Mouse (Mus musculus) megakaryocyte, adult 5-6 weeks (primary cell): Measurements from ENCODE around the gene Dmwd. TPM values are rescaled to one million over a fixed set of nuclear protein-coding genes. Genes with fewer than 3 reads are reported as not detected.
A peak's percentile ranks its signal among the peaks of the same experiment; 100 is the strongest.

ENCODE experiments used
- ATAC-seq: 2 replicates; pipeline ENCODE4 v1.8.0; 2016; ENCODE audit warnings: mild to moderate bottlenecking, inconsistent platforms; ENCODE audit not compliant: poor library complexity, severe bottlenecking
- total RNA-seq, 2 experiments: library from RNA; stranded (forward) in 1 of 2; stranded (reverse) in 1 of 2; fragments of 153-499, 151-499 nt in 1 of 2; fragments of 221-1000, 200-1000 nt in 1 of 2; gene quantifications; 2 replicates each; pipeline versions ENCODE4 v1.2.3 to v1.2.4; 2015 to 2017

The Dmwd gene
- total RNA-seq (2015): 4.1 and 6.2 TPM in 2 replicates
- total RNA-seq (2017): 1.0 and 1.3 TPM in 2 replicates

DNA sequence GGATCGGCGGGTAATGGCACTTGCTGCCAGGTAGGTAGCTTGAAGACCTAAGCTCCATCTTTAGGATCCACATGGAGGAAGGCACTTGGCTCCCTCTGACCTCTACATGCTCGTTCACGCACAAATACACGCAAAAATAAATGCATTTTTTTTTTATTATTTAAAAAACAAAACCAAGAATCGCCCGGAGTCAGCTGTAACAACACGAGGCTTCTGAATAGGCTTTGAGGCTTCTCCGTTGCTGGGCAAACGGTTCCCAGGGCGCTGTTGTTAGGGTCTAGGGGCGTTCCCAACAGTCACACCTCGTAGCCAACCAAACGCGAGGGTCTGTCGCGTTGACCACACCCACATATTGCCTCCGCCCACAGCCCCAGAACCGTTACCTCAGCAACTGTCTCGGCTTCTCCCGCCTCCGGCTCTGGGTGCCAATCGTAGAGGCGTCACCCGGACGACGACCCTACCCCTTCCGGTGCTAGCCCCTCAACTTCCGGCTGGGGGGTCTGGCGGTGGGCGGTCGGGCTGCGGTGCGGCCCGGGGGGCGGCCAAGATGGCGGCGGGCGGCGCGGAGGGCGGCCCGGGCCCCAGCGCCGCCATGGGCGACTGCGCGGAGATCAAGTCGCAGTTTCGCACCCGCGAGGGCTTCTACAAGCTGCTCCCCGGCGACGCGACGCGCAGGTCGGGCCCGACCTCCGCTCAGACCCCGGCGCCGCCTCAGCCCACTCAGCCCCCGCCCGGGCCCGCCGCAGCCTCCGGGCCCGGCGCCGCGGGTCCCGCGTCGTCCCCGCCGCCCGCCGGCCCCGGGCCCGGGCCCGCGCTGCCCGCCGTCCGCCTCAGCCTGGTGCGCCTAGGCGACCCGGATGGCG is at the start of gene Dmwd:
Gene Dmwd (plus strand): TSS at position 505 of the 863 bp plus-strand sequence.
- peak; percentile 71 for ATAC-seq

DNA sequence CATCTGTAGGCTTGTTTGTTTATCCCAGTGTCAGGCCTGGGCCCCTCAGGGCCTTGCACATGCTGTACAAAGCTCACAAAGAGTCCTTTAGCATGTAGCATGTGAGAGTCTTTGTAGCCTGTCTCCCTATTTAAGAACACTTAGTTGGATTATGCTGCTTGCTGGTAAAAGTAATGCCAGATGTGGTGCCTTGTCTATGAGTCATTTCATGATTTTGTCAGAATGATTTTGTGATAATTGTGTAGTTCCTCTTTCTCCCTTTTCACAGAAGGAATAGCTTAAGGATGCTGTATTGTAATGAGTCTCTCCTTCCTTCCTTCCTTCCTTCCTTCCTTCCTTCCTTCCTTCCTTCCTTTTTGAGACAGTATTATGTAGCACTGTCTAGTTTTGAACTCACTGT is 48.0 kb upstream of the Dmwd start:
- ATAC-seq: no peak

DNA sequence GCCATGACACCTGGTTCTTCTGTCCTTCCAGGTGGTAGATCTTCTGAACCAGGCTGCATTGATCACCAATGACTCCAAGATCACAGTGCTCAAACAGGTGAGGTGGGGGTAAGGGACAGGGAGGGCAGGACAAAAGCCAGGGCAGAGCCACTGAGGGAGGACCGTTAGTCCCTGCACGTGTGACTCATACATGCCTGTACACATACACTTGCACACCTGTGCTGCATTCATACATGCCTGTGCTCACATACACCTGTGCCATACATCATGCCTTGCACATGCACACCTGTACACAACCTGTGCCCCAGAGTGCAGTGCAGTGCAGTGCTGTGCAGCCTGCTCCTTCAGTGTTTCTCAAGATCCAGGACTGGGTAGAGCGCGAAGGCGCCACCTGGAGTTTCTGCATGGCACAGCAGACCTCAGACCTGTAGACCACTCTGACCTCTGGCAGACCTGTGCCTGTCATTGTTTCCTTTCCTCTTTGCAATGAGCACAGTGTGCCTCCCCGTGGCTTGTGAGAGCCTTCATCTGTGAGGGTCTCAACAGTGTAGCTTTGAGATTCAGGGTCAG is 46.9 kb upstream of the Dmwd start:
- ATAC-seq: peak; percentile 74

DNA sequence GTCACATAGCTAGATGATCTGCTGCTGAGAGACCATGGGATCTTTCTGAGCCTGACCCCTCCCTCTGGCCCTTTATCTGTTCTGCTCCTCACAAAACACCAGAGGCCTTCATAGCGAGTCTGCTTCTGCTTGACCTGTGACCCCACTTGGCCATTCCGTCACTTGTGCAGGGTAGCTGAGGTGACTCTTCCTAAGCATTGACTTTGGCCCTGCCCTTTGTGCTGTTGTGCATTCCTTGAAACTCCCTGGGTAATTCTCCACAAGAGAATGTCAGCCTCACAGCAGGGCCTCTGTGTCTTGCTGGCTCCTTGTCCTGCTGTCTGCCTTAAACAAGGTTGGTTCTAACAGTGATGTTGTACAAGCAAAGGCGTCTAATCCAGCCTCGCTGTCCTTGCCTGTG is 44.4 kb upstream of the Dmwd start:
- ATAC-seq: no peak

DNA sequence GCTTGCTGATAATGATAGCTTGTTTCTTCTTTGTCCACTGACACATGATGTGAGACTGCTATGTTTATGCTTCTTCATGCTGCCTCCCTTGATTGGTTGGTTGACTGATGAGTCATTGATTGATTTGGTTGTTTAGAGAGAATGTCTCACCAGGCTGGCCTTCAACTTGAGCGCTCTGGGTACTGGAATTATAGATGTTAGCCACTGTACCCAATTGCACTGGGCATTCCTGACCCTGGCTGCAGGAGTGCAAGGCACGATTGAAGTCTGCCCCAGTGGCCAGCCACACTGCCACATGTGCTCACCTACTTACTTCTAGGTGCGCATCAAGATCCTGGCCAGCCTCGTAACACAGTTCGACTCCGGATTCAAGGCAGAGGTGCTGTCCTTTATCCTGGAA is 31.4 kb upstream of the Dmwd start:
- ATAC-seq: no peak

DNA sequence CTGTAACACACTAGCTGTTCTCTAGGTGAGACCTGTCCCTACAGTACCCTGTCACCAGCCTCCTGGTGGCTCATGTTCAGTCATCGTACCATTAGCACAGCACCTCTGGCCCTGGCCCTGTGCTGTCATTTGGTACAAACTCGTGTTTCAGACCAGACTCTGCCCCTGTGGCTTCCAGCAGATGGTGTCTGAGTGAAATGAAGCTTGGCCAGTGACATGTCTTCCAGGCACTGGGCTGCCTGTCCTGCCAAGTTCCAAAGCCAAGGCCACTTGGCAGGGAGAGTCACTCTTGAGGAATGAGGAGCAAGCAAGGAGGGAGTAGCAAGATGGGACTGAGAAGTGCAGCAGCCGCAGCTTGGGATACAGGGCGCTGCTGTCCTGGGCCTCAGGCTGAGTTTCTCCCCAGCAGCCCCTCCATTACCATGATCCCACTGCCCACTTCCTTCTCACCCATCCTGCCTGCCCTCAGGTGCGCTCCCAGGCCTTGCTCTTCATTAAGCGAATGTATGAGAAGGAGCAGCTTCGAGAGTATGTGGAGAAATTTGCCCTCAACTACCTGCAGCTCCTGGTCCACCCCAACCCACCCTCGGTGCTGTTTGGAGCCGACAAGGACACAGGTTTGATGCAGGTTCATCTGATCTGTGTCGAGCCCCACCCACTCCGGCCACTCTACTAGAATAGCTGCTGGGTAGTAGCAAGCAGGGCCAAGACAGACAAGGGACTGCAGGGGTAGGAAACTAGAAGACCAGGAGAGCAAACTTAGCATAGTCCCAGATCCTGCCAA is 29.5 kb upstream of the Dmwd start:
- no peak for ATAC-seq

DNA sequence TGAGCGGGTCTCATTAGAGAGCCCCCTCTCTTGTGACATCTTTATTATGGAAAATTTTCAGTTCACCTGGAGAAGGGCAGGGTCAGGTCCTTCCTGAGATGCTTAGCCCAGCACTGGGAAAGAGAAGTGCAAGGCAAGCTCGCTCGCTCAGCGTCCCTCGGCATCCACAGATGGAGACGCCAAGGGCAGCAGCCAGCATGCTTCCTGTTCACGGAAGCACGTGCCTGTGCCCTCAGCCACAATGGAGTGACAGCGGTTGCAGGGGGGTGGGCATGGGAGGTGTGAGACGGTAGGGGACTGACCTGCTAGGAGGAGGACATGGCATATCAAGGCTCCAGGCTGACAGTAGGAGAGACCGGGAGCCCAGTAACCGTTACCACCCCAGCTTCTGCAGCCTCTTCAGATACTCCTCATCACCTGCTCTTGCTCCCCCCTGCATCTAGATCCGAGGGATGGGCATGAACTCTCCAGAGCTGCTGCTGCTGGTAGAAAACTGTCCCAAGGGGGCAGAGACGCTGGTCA is 28.0 kb upstream of the Dmwd start:
- ATAC-seq: no peak

DNA sequence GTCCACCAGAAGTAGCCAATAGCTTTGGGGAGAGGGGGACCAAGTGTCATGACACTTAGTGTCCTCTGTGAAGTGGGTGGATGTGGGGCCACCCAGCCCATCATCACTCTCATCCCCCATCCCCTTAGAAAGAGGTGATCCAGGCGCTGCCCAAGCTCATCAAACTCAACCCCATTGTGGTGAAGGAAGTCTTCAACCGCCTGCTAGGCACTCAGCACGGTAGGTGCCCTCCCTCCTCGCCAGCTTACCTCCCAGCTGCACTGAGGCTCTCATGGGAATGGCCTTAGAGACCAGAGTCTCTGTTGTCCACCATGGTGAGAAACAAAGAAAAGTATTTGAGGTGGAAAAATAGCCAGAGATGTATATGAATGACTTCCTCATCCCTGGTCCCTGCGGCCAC is 26.8 kb upstream of the Dmwd start:
- no peak for ATAC-seq

DNA sequence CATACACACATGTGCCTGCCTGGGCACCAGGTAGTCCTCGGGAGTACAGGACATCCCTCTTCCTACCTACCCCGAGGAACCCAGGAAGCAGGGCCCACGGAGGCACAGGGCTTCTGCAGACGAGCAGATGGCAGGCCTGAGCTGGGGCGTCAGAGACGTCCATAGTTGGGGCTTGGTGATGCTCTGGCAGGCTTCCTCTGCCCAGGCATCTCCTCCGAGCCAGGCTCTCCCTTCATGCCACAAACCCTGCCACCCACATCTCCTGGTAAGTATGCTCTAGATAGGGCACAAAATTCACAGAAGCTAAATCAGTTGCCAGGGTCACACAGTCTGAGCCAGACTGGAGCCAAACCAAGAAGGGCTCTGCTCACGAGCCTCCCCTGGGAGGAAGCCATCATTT is 25.9 kb upstream of the Dmwd start:
- no peak for ATAC-seq

DNA sequence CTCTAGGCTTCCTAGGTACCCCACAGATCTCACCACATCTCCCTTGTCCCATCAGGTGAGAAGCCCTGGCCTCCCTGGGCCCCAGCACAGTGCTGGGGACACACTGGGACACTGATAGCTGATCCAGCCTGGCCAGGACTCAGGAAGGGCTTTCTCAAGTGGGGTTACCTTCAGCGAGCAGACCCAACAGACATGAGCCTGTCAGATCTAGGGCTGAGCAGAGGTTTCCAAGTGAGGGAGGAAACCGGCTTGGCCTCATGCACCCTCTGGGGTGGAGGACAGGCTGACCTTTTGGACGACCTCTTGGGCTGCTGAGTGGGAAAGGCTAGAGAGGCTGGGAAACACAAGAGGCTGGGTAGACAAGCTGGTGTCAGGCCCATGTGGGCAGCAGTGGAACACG is 24.9 kb upstream of the Dmwd start:
- no peak for ATAC-seq

DNA sequence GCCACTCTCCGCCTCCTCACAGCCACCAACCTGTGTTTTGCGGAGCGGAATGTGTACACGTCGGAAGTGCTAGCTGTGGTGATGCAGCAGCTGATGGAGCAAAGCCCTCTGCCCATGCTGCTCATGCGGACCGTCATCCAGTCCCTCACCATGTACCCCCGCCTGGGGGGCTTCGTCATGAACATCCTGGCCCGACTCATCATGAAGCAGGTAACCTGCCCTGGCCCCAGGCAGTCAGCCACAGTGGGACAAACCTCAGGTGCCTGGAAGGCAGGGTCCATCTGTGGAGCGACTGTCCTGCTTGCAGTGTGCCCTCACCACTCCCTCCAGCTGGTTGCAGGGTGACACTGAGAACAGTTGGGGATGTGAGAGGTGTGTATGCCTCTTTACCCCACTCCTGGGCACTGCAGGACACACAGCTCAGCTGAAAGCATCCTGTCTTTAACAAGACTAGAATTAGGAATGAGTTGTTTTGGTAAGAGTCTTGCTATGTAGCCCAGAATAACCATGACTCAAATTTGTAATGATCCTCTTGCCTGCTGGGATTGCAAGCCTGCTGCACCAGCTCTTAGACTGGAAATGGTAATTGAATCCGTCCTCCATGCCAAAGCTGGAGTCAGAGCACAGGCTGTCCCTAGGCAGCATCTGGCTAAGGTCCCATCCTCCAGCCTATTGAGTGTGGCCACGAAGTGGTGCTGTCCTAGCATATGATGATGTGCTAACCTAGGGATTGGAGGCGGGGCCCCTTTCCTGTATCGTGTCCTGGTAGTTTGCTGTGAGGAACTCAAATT is 23.5 kb upstream of the Dmwd start:
- no peak for ATAC-seq

DNA sequence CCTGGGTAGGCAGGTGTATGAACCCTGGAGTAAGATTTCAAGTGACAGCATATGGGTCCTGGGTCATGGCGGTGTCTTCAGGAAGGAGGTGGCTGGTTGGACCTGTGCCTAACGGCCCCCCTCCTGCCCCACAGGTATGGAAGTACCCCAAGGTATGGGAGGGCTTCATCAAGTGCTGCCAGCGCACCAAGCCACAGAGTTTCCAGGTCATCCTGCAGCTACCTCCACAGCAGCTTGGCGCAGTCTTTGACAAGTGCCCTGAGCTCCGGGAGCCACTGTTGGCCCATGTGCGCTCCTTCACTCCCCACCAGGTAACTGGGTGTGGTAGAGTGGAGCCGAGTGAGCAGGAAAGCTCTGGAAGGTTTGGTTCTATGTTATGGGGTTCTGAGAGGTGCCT is 22.9 kb upstream of the Dmwd start:
- ATAC-seq: no peak

DNA sequence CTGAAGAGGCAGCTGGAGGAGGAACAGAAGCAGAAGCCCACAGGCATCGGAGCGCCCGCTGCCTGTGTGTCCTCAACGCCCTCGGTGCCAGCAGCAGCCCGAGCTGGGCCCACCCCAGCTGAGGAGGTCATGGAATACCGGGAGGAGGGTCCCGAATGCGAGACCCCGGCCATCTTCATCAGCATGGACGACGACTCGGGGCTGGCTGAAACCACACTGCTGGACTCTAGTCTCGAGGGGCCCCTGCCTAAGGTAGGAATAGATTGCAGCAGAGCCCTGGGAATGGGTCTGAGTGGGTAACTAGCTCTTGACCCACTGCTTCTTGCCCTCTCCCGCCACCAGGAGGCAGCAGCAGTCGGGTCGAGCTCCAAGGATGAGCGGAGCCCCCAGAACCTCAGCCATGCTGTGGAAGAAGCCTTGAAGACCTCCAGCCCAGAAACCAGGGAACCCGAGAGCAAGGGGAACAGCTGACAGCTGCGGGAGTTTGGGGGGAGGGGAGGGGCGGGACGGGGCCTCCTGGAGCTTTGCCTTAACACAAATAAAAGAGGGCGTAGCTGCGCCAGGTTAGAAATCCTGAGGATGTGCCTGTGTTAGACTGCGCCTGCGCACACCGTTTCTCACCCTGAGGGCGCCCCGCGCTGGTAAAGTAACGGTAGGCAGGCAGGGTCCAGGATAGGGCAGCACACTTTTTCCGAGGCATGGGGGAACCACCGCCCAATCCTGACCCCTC is 21.8 kb upstream of the Dmwd start, which contains the start of gene Rsph6a:
Gene Rsph6a (plus strand): TSS at position 644 of the 730 bp plus-strand sequence.
- no peak for ATAC-seq

DNA sequence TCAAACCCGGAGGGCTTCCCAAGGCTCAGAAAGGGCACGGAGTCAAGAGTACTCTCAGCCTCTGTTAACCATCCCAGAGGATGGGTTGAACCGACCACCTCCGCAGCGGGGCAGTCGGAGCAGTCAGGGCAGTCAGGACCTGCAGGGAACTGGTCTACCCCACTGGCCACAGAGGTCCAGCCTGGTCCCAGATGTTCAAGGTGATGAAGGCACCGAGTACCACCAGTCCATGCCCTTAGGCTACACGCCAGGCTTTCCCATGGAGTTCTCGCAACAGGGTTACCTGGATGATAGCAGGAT is 21.3 kb upstream of the Dmwd start:
- ATAC-seq: no peak

DNA sequence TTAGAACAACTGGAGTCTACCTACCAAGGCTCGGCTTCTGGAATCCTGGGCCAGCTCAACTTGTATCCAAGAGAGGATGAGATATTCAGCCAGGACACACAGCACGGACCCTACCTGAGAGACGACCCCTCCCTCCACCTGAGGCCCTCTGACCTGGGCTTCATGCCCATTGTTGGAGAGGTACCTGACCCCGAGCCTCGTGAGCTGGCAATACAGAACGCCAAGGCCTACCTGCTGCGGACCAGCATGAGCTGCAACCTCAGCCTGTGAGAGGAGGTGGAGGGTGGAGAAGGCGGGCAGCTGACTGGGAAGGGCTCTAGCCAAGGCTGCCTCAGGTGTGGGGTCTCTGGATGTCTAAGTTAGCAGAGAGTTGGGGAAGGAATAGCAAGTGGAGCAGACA is 20.9 kb upstream of the Dmwd start:
- no peak for ATAC-seq

DNA sequence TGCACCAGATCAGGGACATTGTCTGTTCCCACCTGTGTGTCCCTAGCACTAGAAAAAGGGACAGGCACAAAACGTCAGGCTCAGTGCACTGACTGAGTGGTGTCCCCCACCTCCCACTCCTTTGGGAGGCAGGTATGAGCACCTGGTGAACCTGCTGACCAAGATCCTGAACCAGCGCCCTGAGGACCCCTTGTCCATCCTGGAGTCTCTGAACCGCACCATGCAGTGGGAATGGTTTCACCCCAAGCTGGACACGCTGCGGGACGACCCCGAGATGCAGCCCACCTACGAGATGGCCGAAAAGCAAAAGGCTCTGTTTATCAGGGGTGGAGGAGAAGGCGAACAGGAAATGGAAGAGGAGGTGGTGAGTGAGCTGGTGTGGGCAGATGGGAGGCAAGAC is 18.6 kb upstream of the Dmwd start:
- ATAC-seq: no peak

DNA sequence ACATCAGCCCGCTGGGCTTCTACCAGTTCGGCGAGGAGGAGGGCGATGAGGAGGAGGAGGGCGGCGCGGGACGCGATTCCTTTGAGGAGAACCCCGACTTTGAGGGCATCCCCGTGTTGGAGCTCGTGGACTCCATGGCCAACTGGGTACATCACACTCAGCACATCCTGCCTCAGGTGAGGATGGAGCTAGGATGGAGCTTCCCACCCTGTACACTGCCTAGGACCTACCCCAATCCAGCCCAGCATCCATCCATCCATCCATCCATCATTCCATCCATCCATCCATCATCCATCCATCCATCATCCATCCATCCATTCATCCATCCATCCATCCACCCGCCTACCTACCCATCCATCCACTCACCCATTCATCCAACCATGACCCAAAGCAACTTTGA is 10.1 kb upstream of the Dmwd start:
- ATAC-seq: no peak

DNA sequence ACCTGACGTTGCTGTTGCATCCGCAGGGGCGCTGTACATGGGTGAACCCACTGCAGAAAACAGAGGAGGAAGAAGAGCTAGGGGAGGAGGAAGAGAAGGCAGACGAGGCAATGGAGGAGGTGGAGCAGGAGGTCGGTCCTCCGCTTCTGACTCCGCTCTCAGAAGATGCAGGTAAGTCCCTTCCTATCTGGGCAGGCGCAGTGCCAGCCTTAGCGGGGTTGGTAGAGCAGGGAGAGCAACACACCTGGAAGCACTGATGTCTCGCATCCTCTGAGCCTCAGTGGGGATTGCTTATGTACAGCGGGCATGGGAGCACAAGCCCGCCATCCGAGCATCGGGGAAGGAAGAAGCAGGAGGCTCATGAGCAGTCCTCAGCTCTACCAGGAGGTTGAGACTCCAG is 9.0 kb upstream of the Dmwd start:
- no peak for ATAC-seq

DNA sequence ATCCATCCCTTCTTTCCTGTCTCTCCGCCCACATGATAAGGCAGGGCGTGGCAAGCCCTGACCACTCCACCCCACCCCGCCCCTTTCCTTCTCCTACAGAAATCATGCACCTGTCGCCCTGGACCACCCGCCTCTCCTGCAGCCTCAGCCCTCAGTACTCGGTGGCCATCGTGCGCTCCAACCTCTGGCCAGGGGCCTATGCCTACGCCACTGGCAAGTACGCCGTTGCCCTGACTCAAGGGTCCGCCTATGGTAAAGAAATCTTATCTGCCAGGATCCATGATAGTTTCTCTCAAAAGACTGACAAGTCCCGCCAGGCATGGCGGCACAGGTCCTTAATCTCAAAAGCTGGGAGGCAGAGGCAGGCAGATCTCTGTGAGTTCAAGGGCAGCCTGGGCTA is 8.1 kb upstream of the Dmwd start:
- no peak for ATAC-seq

DNA sequence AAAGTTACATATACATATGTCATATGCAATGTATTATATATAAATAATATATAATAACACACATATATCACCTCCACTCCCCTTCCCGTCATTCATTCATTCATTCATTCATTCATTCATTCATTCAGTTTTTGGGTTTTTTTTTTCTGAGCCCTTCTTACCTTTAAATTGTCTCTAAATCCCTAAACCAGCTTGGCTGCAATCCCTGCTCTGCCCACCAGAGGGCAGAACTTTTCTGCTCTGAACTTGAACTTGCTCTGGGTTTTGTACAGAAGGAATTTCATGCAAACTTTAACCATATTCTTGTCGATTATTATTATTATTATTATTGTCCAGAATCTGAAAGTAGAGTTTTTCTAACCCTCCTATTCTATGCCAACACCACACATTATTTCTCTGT is 7.3 kb upstream of the Dmwd start:
- ATAC-seq: peak; percentile 68; the same call in 1 of the 2 replicates
